Mouse (Mus musculus) kidney, postnatal 36 days (tissue): ENCODE results near the gene Nfe2l2.
A peak's percentile ranks its signal among the peaks of the same experiment; 100 is the strongest.
"Not testable (repeated sequence)": the region's sequence is repeated elsewhere in the genome, so short reads cannot be mapped to it uniquely, and the experiment has no call there.

ENCODE experiments used
- DNase-seq, 2 experiments: peaks; one replicate each; pipeline ENCODE4 v3.0.0; 2021 to 2022; ENCODE audit warnings: mixed read lengths in 2 of 2

Gene Nfe2l2

DNA sequence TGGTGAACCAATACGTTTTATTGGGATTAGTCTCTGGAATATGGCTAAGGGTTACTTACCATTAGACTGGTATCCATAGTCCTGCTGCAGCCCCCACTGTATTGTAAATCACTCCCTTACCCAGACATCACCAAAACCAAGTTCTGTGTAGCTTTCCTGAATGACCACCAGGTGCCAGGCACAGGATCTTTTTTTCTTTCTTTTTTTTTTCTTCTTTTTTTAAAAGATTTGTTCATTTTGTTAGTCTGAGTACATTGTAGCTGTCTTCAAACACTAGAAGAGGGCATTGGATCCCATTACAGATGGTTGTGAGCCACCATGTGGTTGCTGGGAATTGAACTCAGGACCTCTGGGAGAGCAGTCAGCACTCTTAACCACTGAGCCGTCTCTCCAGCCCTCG lies 8.6 kb upstream of the Nfe2l2 start:
- no peak for DNase-seq

DNA sequence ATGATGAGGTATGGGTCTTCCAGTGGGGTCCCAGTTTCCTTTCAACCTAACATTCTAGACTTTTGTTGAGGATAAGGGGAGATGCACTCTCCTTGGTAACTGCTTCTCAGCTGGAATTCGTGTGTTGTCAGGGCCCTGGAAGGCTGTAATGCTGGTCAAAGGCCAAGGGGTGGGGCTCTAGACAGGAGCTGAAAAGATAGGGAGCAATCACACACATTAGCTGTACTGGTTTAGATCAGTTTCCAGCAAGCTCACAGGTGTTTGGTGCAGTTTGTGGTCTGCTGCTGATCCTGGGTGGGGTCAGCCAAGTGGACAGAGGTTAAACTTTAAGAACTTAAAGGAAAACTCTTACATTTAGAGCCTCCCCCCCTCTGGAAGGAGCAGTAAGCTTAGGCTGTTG lies 3.0 kb upstream of the Nfe2l2 start:
- peak; percentile 67 to 69 for DNase-seq

DNA sequence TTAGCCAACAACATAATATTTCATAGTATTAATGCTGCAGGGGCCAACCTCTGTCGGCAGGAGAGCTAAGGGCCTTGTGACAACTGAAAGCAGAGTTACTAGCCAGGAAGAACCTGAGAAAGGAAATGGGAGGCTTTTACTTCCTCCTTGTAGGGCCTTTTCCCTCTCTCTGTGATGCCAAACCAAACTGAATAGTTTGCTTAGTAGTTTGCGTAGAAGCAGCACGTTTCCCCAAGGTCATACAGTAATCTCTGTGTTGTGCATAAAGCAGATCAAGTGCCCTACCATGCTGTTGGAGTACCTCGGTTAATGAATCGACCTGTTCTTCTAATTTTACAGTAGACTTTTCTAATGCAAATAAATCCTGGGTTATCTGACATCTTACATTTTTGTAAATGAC lies 2.0 kb upstream of the Nfe2l2 start:
- no peak for DNase-seq

DNA sequence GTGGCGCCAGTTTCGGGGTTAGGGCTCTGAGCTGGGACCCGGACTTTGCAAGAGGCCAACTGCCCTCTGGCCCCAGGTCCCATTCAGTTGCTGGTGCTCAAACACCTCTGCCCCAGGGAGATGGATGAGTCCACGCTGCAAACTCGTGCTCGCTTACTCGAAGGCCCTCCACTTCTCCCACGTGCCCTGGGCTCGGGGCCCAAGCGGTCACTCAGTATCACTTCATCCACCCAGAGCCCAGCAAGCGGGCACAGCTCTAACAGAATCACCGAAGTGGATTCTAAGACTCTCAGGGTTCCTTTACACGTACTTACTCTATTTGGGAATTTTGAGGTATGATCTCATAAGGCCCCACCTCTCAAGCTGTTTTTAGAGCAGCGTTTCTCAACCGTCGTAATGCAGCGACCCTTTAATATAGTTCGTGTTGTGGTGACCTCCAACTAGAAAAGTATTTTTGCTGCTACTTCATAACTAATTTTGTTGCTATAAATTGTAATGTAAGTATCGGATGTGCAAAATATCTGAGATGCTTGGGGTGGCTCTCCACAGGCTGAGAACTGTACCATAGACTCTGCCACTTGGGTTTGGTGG lies 816 bp upstream of the Nfe2l2 start:
- DNase-seq: peak; percentile 82 to 85

DNA sequence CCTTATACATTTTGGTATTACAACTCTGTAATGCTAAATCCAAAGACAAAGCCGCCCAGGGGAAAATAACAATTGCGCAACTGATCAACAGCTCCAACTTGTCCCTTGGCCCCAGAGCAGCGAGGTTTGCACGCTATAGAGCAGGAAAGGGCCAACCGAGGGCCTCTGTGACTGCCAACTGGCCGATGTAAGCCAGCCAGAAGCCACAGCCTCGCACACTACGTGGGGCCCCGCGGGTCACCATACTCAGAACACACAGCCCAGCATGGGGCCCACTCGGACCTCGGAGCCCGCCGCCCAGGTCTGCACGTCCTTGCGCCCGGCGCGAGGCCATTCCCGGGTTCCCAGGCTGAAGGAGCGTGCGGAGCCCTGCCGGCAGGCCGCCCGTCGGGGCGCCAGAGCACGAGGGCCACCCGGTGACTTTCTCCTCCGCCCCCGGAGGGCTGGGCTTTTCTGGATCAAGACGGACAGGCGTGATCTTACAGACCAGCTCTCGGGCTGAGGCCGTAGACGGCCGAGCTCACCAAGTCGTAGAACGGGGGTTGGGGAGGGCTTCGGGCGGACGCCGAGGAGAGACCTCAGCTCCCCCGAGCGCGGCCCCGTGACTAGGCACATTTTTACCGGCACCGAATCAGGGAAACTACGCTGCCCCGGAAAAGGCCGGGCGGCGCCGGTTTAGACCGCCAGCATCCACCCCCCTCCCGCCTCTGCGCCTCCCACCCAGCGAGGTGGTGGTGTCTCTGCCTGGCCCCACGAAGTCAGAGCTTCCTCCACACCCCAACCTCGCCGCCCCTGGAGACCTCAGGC lies 863 bp downstream of the Nfe2l2 start:
- DNase-seq: peak; percentile 98

GRCm38 (mm10) chr2:75702588-75702976 lies 1.9 kb downstream of the Nfe2l2 start:
- peak; percentile 40 to 68 for DNase-seq

- no peak for DNase-seq
These were observed 2.4 kb downstream of the Nfe2l2 start for GRCm38 (mm10) chr2:75701822-75702587.

DNA sequence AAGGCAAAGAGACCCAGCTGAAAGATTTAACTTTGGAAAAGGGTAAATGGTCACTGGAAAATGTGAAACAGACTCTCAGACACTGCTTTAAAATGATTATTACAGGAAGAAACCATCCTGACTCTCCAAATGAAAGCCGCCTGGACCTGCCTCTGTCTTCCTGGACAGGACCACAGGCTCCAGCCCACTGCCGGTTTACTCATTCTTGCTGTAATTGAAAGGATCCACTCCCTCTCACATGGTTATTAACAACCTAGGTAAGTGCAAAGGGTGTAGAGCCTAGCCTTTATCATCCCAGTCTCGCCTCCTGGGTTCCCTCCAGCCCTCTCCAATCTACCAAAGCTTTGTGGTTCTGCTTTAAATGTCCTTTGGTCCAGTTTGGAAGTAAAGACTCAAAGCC lies 3.2 kb downstream of the Nfe2l2 start:
- DNase-seq: no peak

GRCm38 (mm10) chr2:75700543-75700942 lies 3.9 kb downstream of the Nfe2l2 start:
- DNase-seq: peak in 1 of 2 experiments; percentile 23

GRCm38 (mm10) chr2:75698874-75699273 lies 5.6 kb downstream of the Nfe2l2 start:
- peak in 1 of 2 experiments; percentile 23 for DNase-seq

DNA sequence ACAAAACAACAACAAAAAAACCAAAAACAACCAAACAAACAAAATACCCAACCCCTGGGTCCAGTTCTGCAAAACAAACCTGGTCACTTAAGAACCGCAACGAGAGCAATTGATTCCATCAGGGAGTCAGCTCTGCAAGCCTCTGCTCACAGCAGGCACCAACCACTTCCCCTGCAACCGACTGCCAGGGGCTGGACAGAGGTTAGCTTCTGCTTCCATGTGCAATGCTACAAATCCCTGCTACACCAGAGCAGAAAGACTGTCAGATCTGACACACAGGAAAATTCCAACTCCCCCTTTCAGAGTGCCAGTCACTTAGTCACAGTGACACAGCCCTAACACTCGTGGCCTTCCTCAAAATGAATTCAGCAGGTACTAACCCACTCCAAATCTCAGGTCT lies 6.4 kb downstream of the Nfe2l2 start:
- no peak for DNase-seq

- DNase-seq: peak in 1 of 2 experiments; percentile 25
These were observed 7.2 kb downstream of the Nfe2l2 start for GRCm38 (mm10) chr2:75697222-75697621.

DNA sequence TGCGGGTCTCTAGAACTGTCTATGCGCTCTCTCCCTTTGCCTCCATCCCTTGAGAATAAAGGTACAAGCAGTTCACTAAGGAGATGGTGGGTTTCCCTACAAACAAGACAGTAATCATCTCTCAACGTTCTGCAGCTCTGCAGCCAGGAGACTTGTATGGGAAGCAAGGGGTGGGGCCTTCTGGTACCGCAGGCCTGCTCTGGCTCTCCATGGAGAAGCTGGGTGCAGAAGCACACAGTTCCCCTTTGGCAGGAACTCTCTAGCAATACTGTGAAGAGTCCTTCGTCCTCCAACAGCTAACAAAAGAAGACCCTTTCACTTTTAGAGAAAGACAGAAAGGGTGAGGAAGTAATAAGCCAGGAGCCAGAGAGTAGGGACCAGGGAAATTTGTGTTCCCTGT lies 8.1 kb downstream of the Nfe2l2 start:
- peak in 1 of 2 experiments; percentile 50 for DNase-seq

DNA sequence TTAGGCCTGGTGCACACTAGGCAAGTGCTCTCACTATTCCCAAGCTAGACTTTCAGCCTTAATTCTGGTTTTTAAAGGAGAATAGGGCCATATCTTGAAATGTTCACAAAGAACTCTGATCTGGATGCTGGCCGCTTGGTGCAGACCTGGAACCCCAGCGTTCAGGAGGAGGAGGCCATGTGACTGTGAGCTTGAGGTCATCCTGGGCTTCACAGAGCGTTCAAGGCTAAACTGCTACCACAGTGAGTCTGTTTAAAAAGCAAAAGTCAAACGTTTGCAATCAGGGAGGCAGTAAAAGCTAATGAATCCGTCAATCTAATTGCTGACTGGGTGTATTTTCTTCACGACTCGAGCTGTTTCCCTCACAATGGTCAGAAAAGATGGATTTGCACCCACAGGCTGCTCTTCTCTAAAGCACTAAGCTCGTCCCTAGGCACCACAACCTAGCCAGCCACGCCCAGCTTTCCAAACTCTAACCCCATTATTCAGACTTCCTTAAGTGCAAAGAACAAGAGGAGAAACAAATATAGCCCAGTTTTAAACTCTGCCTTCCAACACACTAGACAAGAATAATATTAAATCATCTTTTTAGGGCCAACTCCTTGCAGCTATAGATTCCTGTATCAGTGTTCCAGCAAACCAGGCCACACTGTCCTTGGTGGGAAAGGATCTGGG lies 8.6 kb downstream of the Nfe2l2 start:
- DNase-seq: peak in 1 of 2 experiments; percentile 56

DNA sequence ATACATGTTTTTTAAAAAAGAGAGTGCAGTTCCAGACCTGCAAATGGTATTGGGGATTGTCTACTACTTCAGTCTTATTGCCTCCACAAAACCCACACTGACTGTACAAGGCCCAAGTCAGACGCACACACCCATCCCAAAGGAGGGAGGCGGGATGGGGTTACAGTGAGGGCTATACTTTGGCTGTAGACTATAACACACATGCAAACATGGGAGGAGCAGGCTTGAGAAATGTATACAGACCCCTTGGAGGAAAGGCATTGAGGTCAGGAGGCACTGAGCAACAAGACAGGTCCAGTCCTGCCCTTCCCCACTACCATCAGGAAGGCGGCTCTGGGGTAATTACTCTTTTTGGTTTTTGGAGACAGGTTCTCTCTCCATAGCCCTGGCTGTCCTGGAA lies 9.5 kb downstream of the Nfe2l2 start:
- DNase-seq: not testable (repeated sequence)

- no peak for DNase-seq
These were observed 12.1 kb downstream of the Nfe2l2 start for GRCm38 (mm10) chr2:75692369-75692768.

DNA sequence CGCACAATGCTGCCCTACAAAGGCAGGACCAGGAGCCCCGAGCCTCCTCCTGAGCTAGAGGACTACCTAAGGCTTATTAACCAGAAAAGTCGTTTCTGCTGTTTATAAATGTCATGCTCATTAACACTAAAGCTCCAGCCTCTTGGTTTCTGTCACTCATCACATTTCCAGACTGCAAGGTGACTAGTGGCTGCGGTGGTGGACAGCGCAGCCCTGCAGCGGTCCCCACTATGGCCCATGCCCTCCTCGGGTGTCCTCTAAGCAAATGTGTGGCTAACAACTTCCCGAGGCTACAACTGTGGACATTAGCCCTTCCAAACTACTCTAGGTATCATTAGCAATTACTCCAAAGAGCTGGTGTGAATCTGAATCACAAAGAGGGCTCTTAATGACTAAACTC lies 13.1 kb downstream of the Nfe2l2 start:
- DNase-seq: no peak

DNA sequence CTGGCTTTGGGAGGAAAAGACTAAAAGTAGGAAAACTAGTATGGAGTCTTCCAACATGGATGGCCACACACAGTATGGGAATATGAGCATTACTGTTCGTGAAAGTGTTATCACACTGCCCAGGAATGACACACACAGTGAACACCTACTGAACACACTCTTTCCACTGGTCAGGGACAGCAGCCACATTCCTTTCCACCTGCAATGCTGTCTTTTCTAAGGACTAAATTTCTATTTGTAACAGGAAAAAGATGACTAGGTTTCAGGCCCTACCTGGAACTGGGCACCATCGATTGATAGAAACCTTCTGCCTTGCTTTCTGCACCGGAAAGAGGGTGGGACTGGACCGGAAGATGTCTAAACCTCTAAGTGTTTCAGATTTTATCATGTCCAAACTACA lies 13.8 kb downstream of the Nfe2l2 start:
- DNase-seq: no peak

- DNase-seq: peak in 1 of 2 experiments; percentile 52
These were observed 14.8 kb downstream of the Nfe2l2 start for GRCm38 (mm10) chr2:75689482-75690158.

GRCm38 (mm10) chr2:75688901-75689300 lies 15.5 kb downstream of the Nfe2l2 start:
- DNase-seq: peak in 1 of 2 experiments; percentile 1

DNA sequence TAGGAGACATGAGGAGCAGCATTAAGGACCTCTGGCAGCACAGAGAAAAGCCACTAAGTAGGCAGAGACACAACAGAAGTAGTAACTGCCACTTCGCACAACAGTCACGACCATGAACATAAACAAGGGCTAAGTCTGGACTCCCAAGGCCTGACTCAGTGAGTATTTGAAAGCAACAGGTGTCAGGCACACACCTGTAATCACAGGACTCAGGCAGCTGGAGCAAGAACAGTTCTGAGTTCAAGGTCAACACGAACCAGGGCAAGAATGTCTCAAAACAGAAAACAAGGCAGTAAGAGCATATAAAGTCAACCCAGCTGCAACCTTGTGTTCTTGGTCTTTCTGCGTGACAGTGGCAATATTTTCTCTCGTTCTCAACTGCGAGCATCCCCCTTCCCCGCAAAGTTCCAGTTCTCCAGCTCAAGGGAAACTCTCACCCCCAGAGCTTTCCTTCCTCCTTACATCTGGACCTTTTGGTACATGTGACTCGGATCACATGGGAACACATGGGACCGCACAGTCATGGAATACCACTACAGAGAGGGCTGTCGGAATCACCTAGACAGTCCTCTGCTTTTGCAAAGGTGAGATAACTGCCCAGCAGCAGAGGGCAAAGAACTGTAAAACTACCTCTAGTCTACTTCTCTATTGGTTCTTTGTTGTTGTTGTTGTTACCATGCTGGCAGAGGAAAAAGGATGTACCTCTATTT lies 17.2 kb downstream of the Nfe2l2 start:
- peak in 1 of 2 experiments; percentile 29 for DNase-seq

DNA sequence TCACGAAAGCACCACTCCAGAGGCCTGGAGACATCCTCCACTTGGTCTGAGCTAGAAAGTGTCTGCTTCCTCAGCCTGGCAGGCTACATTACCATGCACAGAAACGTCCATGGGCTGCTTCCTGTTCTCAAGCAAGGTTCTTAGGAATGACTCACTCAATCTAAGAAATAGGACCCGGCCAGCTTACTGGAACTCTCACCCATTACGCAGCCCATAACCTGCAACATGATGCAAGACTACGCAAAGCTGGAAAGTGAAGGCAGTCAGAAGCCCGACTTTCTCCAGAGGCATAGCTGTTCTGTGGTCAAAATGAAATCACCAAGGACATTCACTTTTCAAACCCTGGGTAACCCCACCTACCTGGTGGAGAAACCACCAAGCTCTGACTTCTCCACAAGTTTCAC lies 19.0 kb downstream of the Nfe2l2 start:
- DNase-seq: peak in 1 of 2 experiments; percentile 29
